Mouse (Mus musculus) liver, embryonic 15.5 days (tissue): ENCODE data around the gene Tnfrsf8. TPM values are rescaled to one million over a fixed set of nuclear protein-coding genes. Genes with fewer than 3 reads are reported as not detected.

ENCODE experiments used
- ATAC-seq: fragments of 200-750 bp; cut with Nextera tagmentation; 2 replicates; pipeline ENCODE4 v1.8.0; 2017; ENCODE audit warnings: moderate number of reproducible peaks, mild to moderate bottlenecking, moderate library complexity; ENCODE audit not compliant: insufficient read depth
- H3K27ac ChIP-seq: fragments of 300-500 bp; sonication (generic); replicated peaks from 2 replicates; pipeline ENCODE4 v1.5.1; 2015; ENCODE audit warnings: mild to moderate bottlenecking, inconsistent platforms
- H3K27me3 ChIP-seq: fragments of 300-500 bp; sonication (generic); 2 replicates; pipeline ENCODE4 v1.6.1; 2015; ENCODE audit warnings: mild to moderate bottlenecking, inconsistent platforms
- H3K36me3 ChIP-seq: fragments of 300-500 bp; sonication (generic); replicated peaks from 2 replicates; pipeline ENCODE4 v1.6.1; 2015; ENCODE audit warnings: moderate library complexity, mild to moderate bottlenecking, inconsistent platforms
- H3K4me1 ChIP-seq: fragments of 300-500 bp; sonication (generic); replicated peaks from 2 replicates; pipeline ENCODE4 v1.6.1; 2015; ENCODE audit warnings: inconsistent platforms
- H3K4me2 ChIP-seq: fragments of 300-500 bp; sonication (generic); 2 replicates; pipeline ENCODE4 v1.6.1; 2015; ENCODE audit warnings: moderate library complexity, mild to moderate bottlenecking, inconsistent platforms
- H3K4me3 ChIP-seq: fragments of 300-500 bp; sonication (generic); replicated peaks from 2 replicates; pipeline ENCODE4 v1.5.1; 2015; ENCODE audit warnings: mild to moderate bottlenecking, inconsistent platforms
- H3K9ac ChIP-seq: fragments of 300-500 bp; sonication (generic); 2 replicates; pipeline ENCODE4 v1.6.1; 2015; ENCODE audit warnings: moderate library complexity, mild to moderate bottlenecking, inconsistent platforms
- H3K9me3 ChIP-seq: fragments of 300-500 bp; sonication (generic); replicated peaks from 2 replicates; pipeline ENCODE4 v1.6.1; 2016; ENCODE audit warnings: inconsistent platforms
- WGBS: fragments of 180-500 bp; shearing (Covaris S2); methylation state at CpG from one replicate; pipeline ENCODE4 v1.1.7; 2015; ENCODE audit warnings: mixed read lengths; ENCODE audit not compliant: insufficient replicate concordance; 5-methylcytosine and 5-hydroxymethylcytosine counted together
- polyA plus RNA-seq: library from polyadenylated mRNA; unstranded; fragments of >200 nt; fragmentation: Nextera tagmentation; extraction: Ambion mirVana; gene quantifications from 2 replicates; pipeline ENCODE4 v1.2.1, GENCODE M21; 2015

Gene Tnfrsf8
- polyA plus RNA-seq, 1 experiment from 2014 or later = 0.07 TPM

- no peak for ATAC-seq
- Histone ChIP-seq H3K4me1 (no peaks in the 10 kb centered on the region), H3K27me3 (no peaks in the 10 kb centered on the region), H3K27ac (no peak overlapping the region), H3K4me2 (no peak overlapping the region), H3K9ac (no peak overlapping the region), H3K4me3 (no peak overlapping the region), H3K9me3 (no peaks in the 10 kb centered on the region), H3K36me3 (no peaks in the 10 kb centered on the region)
- 12% methylated on average over 2 of the region's 2 CpGs for WGBS
Measured at GRCm38 (mm10) chr4:145264761-145265160, 50.2 kb downstream of the Tnfrsf8 start.

- Histone ChIP-seq H3K4me1 (no peaks in the 10 kb centered on the region), H3K27ac (no peak overlapping the region), H3K27me3 (no peaks in the 10 kb centered on the region), H3K4me2 (no peak overlapping the region), H3K36me3 (no peaks in the 10 kb centered on the region), H3K9ac (no peak overlapping the region), H3K4me3 (no peak overlapping the region), H3K9me3 (no peaks in the 10 kb centered on the region)
- WGBS = 67% methylated on average over 1 of the region's 1 CpGs
- ATAC-seq = no peak
Measured at GRCm38 (mm10) chr4:145263583-145263982, 51.4 kb downstream of the Tnfrsf8 start.

GRCm38 (mm10) chr4:145260802-145261201 lies 54.2 kb downstream of the Tnfrsf8 start:
- no peak overlapping the region for H3K4me2 ChIP-seq
- ATAC-seq = no peak
- H3K9ac ChIP-seq = no peak overlapping the region
- H3K36me3 ChIP-seq = no peaks in the 10 kb centered on the region
- no peaks in the 10 kb centered on the region for H3K27me3 ChIP-seq
- WGBS = 68% methylated on average over 5 of the region's 5 CpGs
- no peaks in the 10 kb centered on the region for H3K4me1 ChIP-seq
- no peak overlapping the region for H3K4me3 ChIP-seq
- no peak overlapping the region for H3K27ac ChIP-seq
- no peaks in the 10 kb centered on the region for H3K9me3 ChIP-seq

- no peaks in the 10 kb centered on the region for H3K36me3 ChIP-seq
- H3K4me1 ChIP-seq = peaks cover 6% of the 10 kb centered on the region
- H3K9ac ChIP-seq = no peak overlapping the region
- WGBS = 58% methylated on average over 5 of the region's 5 CpGs
- peak; percentile 38; the same call in 1 of the 2 replicates for ATAC-seq
- H3K9me3 ChIP-seq = no peaks in the 10 kb centered on the region
- no peak overlapping the region for H3K4me2 ChIP-seq
- H3K27me3 ChIP-seq = no peaks in the 10 kb centered on the region
- H3K27ac ChIP-seq = no peak overlapping the region
- no peak overlapping the region for H3K4me3 ChIP-seq
Measured at GRCm38 (mm10) chr4:145257751-145258434, 57.1 kb downstream of the Tnfrsf8 start.

- ATAC-seq = no peak
- H3K9ac ChIP-seq = no peak overlapping the region
- WGBS = 69% methylated on average over 5 of the region's 5 CpGs
Measured at GRCm38 (mm10) chr4:145256144-145256543, 58.8 kb downstream of the Tnfrsf8 start.

GRCm38 (mm10) chr4:145254418-145254817 lies 60.5 kb downstream of the Tnfrsf8 start:
- Histone ChIP-seq H3K4me1 (peaks cover 6% of the 10 kb centered on the region), H3K27ac (no peak overlapping the region), H3K27me3 (no peaks in the 10 kb centered on the region), H3K36me3 (no peaks in the 10 kb centered on the region), H3K4me3 (no peak overlapping the region), H3K9me3 (no peaks in the 10 kb centered on the region), H3K4me2 (peak overlapping the region; percentile 14; the same call in 1 of the 2 replicates), H3K9ac (no peak overlapping the region)
- WGBS = 8% methylated on average over 13 of the region's 13 CpGs
- ATAC-seq = 0 out of 2 replicates have a peak, but pooled peaks have one; percentile 11

More at GRCm38 (mm10) chr4:145256144-145256543, 58.8 kb downstream of the Tnfrsf8 start:
- Histone ChIP-seq H3K27ac (no peak overlapping the region), H3K4me2 (no peak overlapping the region), H3K4me1 (peaks cover 6% of the 10 kb centered on the region), H3K9me3 (no peaks in the 10 kb centered on the region), H3K27me3 (no peaks in the 10 kb centered on the region), H3K4me3 (no peak overlapping the region), H3K36me3 (no peaks in the 10 kb centered on the region)

GRCm38 (mm10) chr4:145252611-145253010 lies 62.4 kb downstream of the Tnfrsf8 start:
- WGBS = 75% methylated on average over 8 of the region's 8 CpGs
- no peaks in the 10 kb centered on the region for H3K9me3 ChIP-seq
- no peak overlapping the region for H3K27ac ChIP-seq
- H3K4me3 ChIP-seq = no peak overlapping the region
- H3K4me1 ChIP-seq = peaks cover 6% of the 10 kb centered on the region
- H3K9ac ChIP-seq = no peak overlapping the region
- no peak for ATAC-seq
- H3K27me3 ChIP-seq = peaks cover 4% of the 10 kb centered on the region; the same call in 1 of the 2 replicates
- H3K4me2 ChIP-seq = no peak overlapping the region
- H3K36me3 ChIP-seq = no peaks in the 10 kb centered on the region

GRCm38 (mm10) chr4:145251546-145251945 lies 63.4 kb downstream of the Tnfrsf8 start:
- Histone ChIP-seq H3K9me3 (no peaks in the 10 kb centered on the region), H3K4me2 (no peak overlapping the region), H3K27ac (no peak overlapping the region), H3K27me3 (peaks cover 14% of the 10 kb centered on the region; the same call in 1 of the 2 replicates), H3K36me3 (no peaks in the 10 kb centered on the region), H3K4me3 (no peak overlapping the region), H3K4me1 (peaks cover 12% of the 10 kb centered on the region), H3K9ac (no peak overlapping the region)
- no peak for ATAC-seq
- WGBS = 73% methylated on average over 4 of the region's 4 CpGs

GRCm38 (mm10) chr4:145250002-145250401 lies 65.0 kb downstream of the Tnfrsf8 start:
- Histone ChIP-seq H3K27ac (no peak overlapping the region), H3K4me2 (no peak overlapping the region), H3K9ac (no peak overlapping the region), H3K9me3 (no peaks in the 10 kb centered on the region), H3K4me3 (no peak overlapping the region), H3K36me3 (no peaks in the 10 kb centered on the region), H3K4me1 (peaks cover 18% of the 10 kb centered on the region), H3K27me3 (peaks cover 23% of the 10 kb centered on the region; the same call in 1 of the 2 replicates)
- WGBS = 37% methylated on average over 4 of the region's 4 CpGs
- ATAC-seq = no peak

GRCm38 (mm10) chr4:145247556-145247955 lies 67.4 kb downstream of the Tnfrsf8 start:
- Histone ChIP-seq H3K9me3 (no peaks in the 10 kb centered on the region), H3K9ac (no peak overlapping the region), H3K27me3 (peaks cover 23% of the 10 kb centered on the region; the same call in 1 of the 2 replicates), H3K4me1 (peaks cover 16% of the 10 kb centered on the region), H3K27ac (no peak overlapping the region), H3K36me3 (no peaks in the 10 kb centered on the region), H3K4me2 (no peak overlapping the region), H3K4me3 (no peak overlapping the region)
- WGBS = 58% methylated on average over 2 of the region's 2 CpGs
- no peak for ATAC-seq

- H3K27ac ChIP-seq = peak within 1 kb of the TSS; percentile 53; the same call in 1 of the 2 replicates
- under 1% methylated on average over 47 of the region's 47 CpGs for WGBS
- peaks cover 23% of the 10 kb centered on the region; the same call in 1 of the 2 replicates for H3K27me3 ChIP-seq
Measured at GRCm38 (mm10) chr4:145246173-145247011, 68.6 kb downstream of the Tnfrsf8 start, which contains the start of gene Tnfrsf1b. Gene Tnfrsf1b (minus strand): TSS chr4:145246870.

More at GRCm38 (mm10) chr4:145246173-145247011, 68.6 kb downstream of the Tnfrsf8 start, which contains the start of gene Tnfrsf1b:
- Histone ChIP-seq H3K4me3 (peak within 1 kb of the TSS; percentile 61), H3K9me3 (no peaks in the 10 kb centered on the region), H3K9ac (peak within 1 kb of the TSS; percentile 49), H3K4me2 (peak within 1 kb of the TSS; percentile 75), H3K4me1 (peaks cover 16% of the 10 kb centered on the region), H3K36me3 (no peaks in the 10 kb centered on the region)
- peak; percentile 82 for ATAC-seq
